Mouse (Mus musculus) CH12.LX (cell line): ENCODE data around the gene Fgf9. TPM values are rescaled to one million over a fixed set of nuclear protein-coding genes. Genes with fewer than 3 reads are reported as not detected.
A peak's percentile ranks its signal among the peaks of the same experiment; 100 is the strongest.

Experiments
- DNase-seq: peaks from one replicate; pipeline ENCODE4 v3.0.0-alpha.2; 2013; ENCODE audit errors: extremely low read depth
- H3K27ac ChIP-seq: 2 replicates; pipeline ENCODE4 v1.5.1; 2012; ENCODE audit warnings: low read depth, mild to moderate bottlenecking, control low read depth, moderate library complexity; ENCODE audit not compliant: insufficient read depth
- H3K27me3 ChIP-seq: replicated peaks from 2 replicates; pipeline ENCODE3; 2012; ENCODE audit warnings: inconsistent platforms
- H3K36me3 ChIP-seq, 2 experiments: replicated peaks in 1 of 2; 2 replicates each; pipeline versions ENCODE3 to v1.6.1; 2012; ENCODE audit warnings: inconsistent platforms in 1 of 2, low read length in 1 of 2, mild to moderate bottlenecking in 1 of 2, mixed read lengths in 1 of 2, moderate library complexity in 1 of 2; ENCODE audit not compliant: control insufficient read depth in 1 of 2, insufficient read depth in 1 of 2
- H3K4me1 ChIP-seq, 2 experiments: 2 replicates each; pipeline ENCODE4 v1.6.1; 2012; ENCODE audit warnings: inconsistent platforms in 1 of 2, moderate library complexity in 1 of 2; ENCODE audit not compliant: insufficient read depth in 2 of 2, control insufficient read depth in 1 of 2
- H3K4me2 ChIP-seq: 2 replicates; pipeline ENCODE4 v1.6.1; 2012; ENCODE audit warnings: low read depth, mild to moderate bottlenecking, control low read depth; ENCODE audit not compliant: poor library complexity, insufficient read depth, severe bottlenecking
- H3K4me3 ChIP-seq, 3 experiments: fragments of 150-350 bp in 1 of 3; sonication (generic) in 1 of 3; replicated peaks in 1 of 3; 2 replicates each; pipeline versions ENCODE3 to v1.5.1; 2011 to 2012; ENCODE audit warnings: low read depth in 2 of 3, low read length in 2 of 3, mild to moderate bottlenecking in 2 of 3, moderate library complexity in 2 of 3, control low read depth in 1 of 3, improper control_type of control experiment in 1 of 3, inconsistent platforms in 1 of 3, mixed read lengths in 1 of 3; ENCODE audit not compliant: poor library complexity in 1 of 3
- H3K79me2 ChIP-seq: replicated peaks from 2 replicates; pipeline ENCODE4 v1.6.1; 2012; ENCODE audit warnings: mild to moderate bottlenecking, moderate library complexity; ENCODE audit not compliant: control insufficient read depth, poor library complexity, insufficient read depth, severe bottlenecking; ENCODE audit errors: extremely low read depth
- H3K9ac ChIP-seq: 2 replicates; pipeline ENCODE4 v1.6.1; 2012; ENCODE audit warnings: low read depth, mild to moderate bottlenecking, control low read depth, moderate library complexity; ENCODE audit not compliant: insufficient read depth
- H3K9me3 ChIP-seq: replicated peaks from 2 replicates; pipeline ENCODE3; 2012; ENCODE audit warnings: low read length, inconsistent platforms, mixed read lengths
- CHD1 ChIP-seq: IDR thresholded peaks from 2 replicates; pipeline ENCODE4 v1.6.1; 2012; ENCODE audit warnings: low read depth, low read length, improper control_type of control experiment, inconsistent platforms
- CHD2 ChIP-seq: IDR thresholded peaks from 2 replicates; pipeline ENCODE4 v1.6.1; 2011; ENCODE audit warnings: low read length, improper control_type of control experiment
- CTCF ChIP-seq, 2 experiments: IDR thresholded peaks in 1 of 2; conservative IDR thresholded peaks in 1 of 2; 2 replicates each; pipeline ENCODE4 v1.5.1; 2011 to 2012; ENCODE audit warnings: low read depth in 2 of 2, low read length in 2 of 2, improper control_type of control experiment in 1 of 2, inconsistent platforms in 1 of 2, mild to moderate bottlenecking in 1 of 2, moderate library complexity in 1 of 2
- ELF1 ChIP-seq: IDR thresholded peaks from 2 replicates; pipeline ENCODE4 v1.6.1; 2014; ENCODE audit warnings: low read depth, mild to moderate bottlenecking, inconsistent platforms, low read length, improper control_type of control experiment
- EP300 ChIP-seq: IDR thresholded peaks from 2 replicates; pipeline ENCODE4 v1.6.1; 2011; ENCODE audit warnings: low read length, improper control_type of control experiment
- ETS1 ChIP-seq: conservative IDR thresholded peaks from 2 replicates; pipeline ENCODE4 v1.6.1; 2012; ENCODE audit warnings: low read depth, mild to moderate bottlenecking, inconsistent platforms, low read length, improper control_type of control experiment, moderate library complexity
- HCFC1 ChIP-seq: IDR thresholded peaks from 2 replicates; pipeline ENCODE4 v1.6.1; 2012; ENCODE audit warnings: low read depth, mild to moderate bottlenecking, inconsistent platforms, low read length, improper control_type of control experiment
- IRF4 ChIP-seq: IDR thresholded peaks from 2 replicates; pipeline ENCODE4 v1.6.1; 2014; ENCODE audit warnings: low read depth, mild to moderate bottlenecking, inconsistent platforms, low read length, improper control_type of control experiment
- JUN ChIP-seq: IDR thresholded peaks from 2 replicates; pipeline ENCODE4 v1.6.1; 2011; ENCODE audit warnings: low read depth, mild to moderate bottlenecking, low read length, improper control_type of control experiment, moderate library complexity; ENCODE audit not compliant: insufficient read depth
- JUND ChIP-seq: conservative IDR thresholded peaks from 2 replicates; pipeline ENCODE4 v1.6.1; 2011; ENCODE audit warnings: low read depth, low read length, improper control_type of control experiment
- KAT2A ChIP-seq: IDR thresholded peaks from 2 replicates; pipeline ENCODE4 v1.6.1; 2012; ENCODE audit warnings: low read length, improper control_type of control experiment, inconsistent platforms; ENCODE audit not compliant: insufficient replicate concordance
- MAFK ChIP-seq: IDR thresholded peaks from 2 replicates; pipeline ENCODE4 v1.6.1; 2011; ENCODE audit warnings: low read length, improper control_type of control experiment; ENCODE audit not compliant: insufficient replicate concordance
- MXI1 ChIP-seq: IDR thresholded peaks from 2 replicates; pipeline ENCODE4 v1.6.1; 2011; ENCODE audit warnings: mild to moderate bottlenecking, low read depth, low read length, improper control_type of control experiment
- MYC ChIP-seq: IDR thresholded peaks from 2 replicates; pipeline ENCODE4 v1.6.1; 2011; ENCODE audit warnings: low read depth, mild to moderate bottlenecking, improper control_type of control experiment, low read length
- NELFE ChIP-seq: IDR thresholded peaks from 2 replicates; pipeline ENCODE4 v1.6.1; 2011; ENCODE audit warnings: low read depth, low read length, improper control_type of control experiment
- NRF1 ChIP-seq: IDR thresholded peaks from 2 replicates; pipeline ENCODE4 v1.6.1; 2014; ENCODE audit warnings: low read depth, mild to moderate bottlenecking, inconsistent platforms, low read length, improper control_type of control experiment, moderate library complexity
- PAX5 ChIP-seq: IDR thresholded peaks from 2 replicates; pipeline ENCODE4 v1.6.1; 2012; ENCODE audit warnings: low read length, inconsistent platforms, mixed read lengths
- POLR2A ChIP-seq: IDR thresholded peaks from 2 replicates; pipeline ENCODE4 v1.6.1; 2011; ENCODE audit warnings: low read depth, mild to moderate bottlenecking, improper control_type of control experiment, low read length
- POLR2AphosphoS2 ChIP-seq: IDR thresholded peaks from 2 replicates; pipeline ENCODE4 v1.6.1; 2011; ENCODE audit warnings: low read depth, low read length, improper control_type of control experiment
- RAD21 ChIP-seq: IDR thresholded peaks from 2 replicates; pipeline ENCODE4 v1.6.1; 2011; ENCODE audit warnings: low read depth, mild to moderate bottlenecking, low read length, improper control_type of control experiment, moderate library complexity
- RCOR1 ChIP-seq: conservative IDR thresholded peaks from 2 replicates; pipeline ENCODE4 v1.6.1; 2012; ENCODE audit warnings: low read depth, mild to moderate bottlenecking, inconsistent platforms, low read length, improper control_type of control experiment
- SIN3A ChIP-seq: IDR thresholded peaks from 2 replicates; pipeline ENCODE4 v1.6.1; 2012; ENCODE audit warnings: low read length, improper control_type of control experiment, inconsistent platforms
- SMC3 ChIP-seq: IDR thresholded peaks from 2 replicates; pipeline ENCODE4 v1.6.1; 2011; ENCODE audit warnings: low read depth, low read length, improper control_type of control experiment
- TBP ChIP-seq: conservative IDR thresholded peaks from 2 replicates; pipeline ENCODE4 v1.6.1; 2011; ENCODE audit warnings: low read depth, low read length, improper control_type of control experiment
- TCF12 ChIP-seq: IDR thresholded peaks from 2 replicates; pipeline ENCODE4 v1.6.1; 2014; ENCODE audit warnings: low read depth, mild to moderate bottlenecking, inconsistent platforms, low read length, improper control_type of control experiment
- UBTF ChIP-seq: IDR thresholded peaks from 2 replicates; pipeline ENCODE4 v1.6.1; 2012; ENCODE audit warnings: low read depth, mild to moderate bottlenecking, inconsistent platforms, low read length, improper control_type of control experiment, moderate library complexity
- USF2 ChIP-seq: conservative IDR thresholded peaks from 2 replicates; pipeline ENCODE4 v1.6.1; 2011; ENCODE audit warnings: low read depth, low read length, improper control_type of control experiment
- ZC3H11A ChIP-seq: IDR thresholded peaks from 2 replicates; pipeline ENCODE4 v1.6.1; 2012; ENCODE audit warnings: low read depth, mild to moderate bottlenecking, inconsistent platforms, low read length, improper control_type of control experiment
- ZMIZ1 ChIP-seq: IDR thresholded peaks from 2 replicates; pipeline ENCODE4 v1.6.1; 2012; ENCODE audit warnings: low read depth, mild to moderate bottlenecking, inconsistent platforms, low read length, improper control_type of control experiment
- ZNF384 ChIP-seq: IDR thresholded peaks from 2 replicates; pipeline ENCODE4 v1.6.1; 2012; ENCODE audit warnings: low read depth, low read length, improper control_type of control experiment, inconsistent platforms
- dilution Hi-C: fragments of 300-500 bp; cut with MboI; formaldehyde crosslinking; loops from 2 replicates; pipeline ENCODE4 v1.14.3; 2020; ENCODE audit warnings: low sequenced_read_pairs; ENCODE audit not compliant: extremely low pct_unique_long_range_greater_than_20kb, extremely low pct_ligation_motif_present
- in situ Hi-C: fragments of 300-500 bp; cut with MboI; formaldehyde crosslinking; loops from 3 replicates; pipeline ENCODE4 v1.14.3; 2019; ENCODE audit warnings: low sequenced_read_pairs, low pct_ligation_motif_present, low pct_unique_long_range_greater_than_20kb, mixed read lengths
- polyA plus RNA-seq: library from polyadenylated mRNA; unstranded; fragments of >175 nt; gene quantifications from 2 replicates; pipeline ENCODE4 v1.2.1, GENCODE M21; 2012; ENCODE audit warnings: low read depth; ENCODE audit not compliant: insufficient read length
- total RNA-seq, 2 experiments: library from RNA; depleted of rRNA; stranded (reverse); fragments of 300-350 nt in 1 of 2; fragments of >200 nt in 1 of 2; gene quantifications; 2 replicates each; pipeline ENCODE4 v1.2.3; 2012 to 2014

Gene Fgf9
- total RNA-seq (2012; rRNA removed) (0.13 TPM in 1 of 2 replicates, not detected in the other), total RNA-seq (2014; rRNA removed) (not detected in 2 replicates), polyA plus RNA-seq (0.09 TPM in 1 of 2 replicates, not detected in the other)

- dilution Hi-C loops (no loop called here), in situ Hi-C loops (no loop called here)
- no peak for TF ChIP-seq MYC
- TF ChIP-seq KAT2A: no peak
- no peak for TF ChIP-seq TCF12
- TF ChIP-seq IRF4: no peak
- no peak for TF ChIP-seq TBP
- no peak for TF ChIP-seq CTCF (conservative IDR thresholded peaks at IDR 0.05 in 1 of 2, IDR thresholded peaks at IDR 0.05 in 1 of 2; ENCODE audit: low read depth in 2 of 2, low read length in 2 of 2)
- TF ChIP-seq POLR2AphosphoS2: no peak
- TF ChIP-seq UBTF: no peak
- no peak for TF ChIP-seq POLR2A
- no peak; the same call in 1 of the 2 replicates for TF ChIP-seq MXI1
- TF ChIP-seq CHD1: 0 out of 2 replicates have a peak, but pooled peaks have one; percentile 34
- no peak for TF ChIP-seq RCOR1
- TF ChIP-seq RAD21: no peak
- no peak for TF ChIP-seq HCFC1
- no peak for TF ChIP-seq ETS1
- TF ChIP-seq MAFK: no peak
- 0 out of 2 replicates have a peak, but pooled peaks have one; percentile 27 for TF ChIP-seq SIN3A
- H3K4me1 ChIP-seq: peaks cover 0 to 35% of the 10 kb centered on the region in 2 experiments; a peak in 2 of 4 replicates
- H3K9me3 ChIP-seq: peaks cover 8% of the 10 kb centered on the region
- peak within 1 kb of the TSS; percentile 99 for H3K4me2 ChIP-seq
- no peak for DNase-seq
- no peak within 1 kb of the TSS for H3K27ac ChIP-seq
- H3K79me2 ChIP-seq: no peaks in the 10 kb centered on the region
- peak within 1 kb of the TSS; percentile 10; the same call in 1 of the 2 replicates for H3K9ac ChIP-seq
- peaks cover 53% of the 10 kb centered on the region for H3K27me3 ChIP-seq
- H3K36me3 ChIP-seq: no peaks in the 10 kb centered on the region
- H3K4me3 ChIP-seq: peak within 1 kb of the TSS in 2 of 3 experiments; percentile 53 to 67
Measured at GRCm38 (mm10) chr14:58070481-58071119, at the start of gene Fgf9. Gene Fgf9, plus strand, starts transcription at chr14:58070547.

- Histone ChIP-seq H3K4me2 (no peak overlapping the region), H3K9me3 (no peaks in the 10 kb centered on the region), H3K4me3 (no peak overlapping the region), H3K9ac (no peak overlapping the region), H3K27me3 (no peaks in the 10 kb centered on the region), H3K27ac (no peak overlapping the region), H3K79me2 (no peaks in the 10 kb centered on the region), H3K36me3 (no peaks in the 10 kb centered on the region), H3K4me1 (no peaks in the 10 kb centered on the region)
- DNase-seq: peak; percentile 42
- TF ChIP-seq SMC3: peak; percentile 83
- TF ChIP-seq NRF1: no peak
- TF ChIP-seq JUND: no peak
- TF ChIP-seq TCF12: no peak
- no peak for TF ChIP-seq MXI1
- TF ChIP-seq ELF1: no peak
- TF ChIP-seq TBP: no peak
- TF ChIP-seq ZMIZ1: no peak
- no peak for TF ChIP-seq POLR2AphosphoS2
- TF ChIP-seq JUN: no peak
- peak; percentile 85 for TF ChIP-seq RAD21
- TF ChIP-seq POLR2A: no peak
- no peak for TF ChIP-seq CHD2
- no peak for TF ChIP-seq ZNF384
- no peak for TF ChIP-seq EP300
- TF ChIP-seq ZC3H11A: peak; percentile 59
- no peak for TF ChIP-seq PAX5
- no peak for TF ChIP-seq USF2
- TF ChIP-seq CTCF (conservative IDR thresholded peaks at IDR 0.05 in 1 of 2, IDR thresholded peaks at IDR 0.05 in 1 of 2; ENCODE audit: low read depth in 2 of 2, low read length in 2 of 2): peak; percentile 79 to 83
- no peak for TF ChIP-seq MYC
- TF ChIP-seq ETS1: no peak
- no peak for TF ChIP-seq NELFE
- TF ChIP-seq IRF4: no peak
- in situ Hi-C loops (loop anchor here (25.0 kb wide), 2 partner anchors 653 to 1078 kb away; no protein-coding TSS in a partner anchor), dilution Hi-C loops (no loop called here)
Measured at GRCm38 (mm10) chr14:58034567-58034966, 35.8 kb upstream of the Fgf9 start.
